Mouse (Mus musculus): Measurements from ENCODE around the gene Vmn1r172.
"Not testable (repeated sequence)": the region's sequence is repeated elsewhere in the genome, so short reads cannot be mapped to it uniquely, and the experiment has no call there.

Vmn1r172 gene

DNA sequence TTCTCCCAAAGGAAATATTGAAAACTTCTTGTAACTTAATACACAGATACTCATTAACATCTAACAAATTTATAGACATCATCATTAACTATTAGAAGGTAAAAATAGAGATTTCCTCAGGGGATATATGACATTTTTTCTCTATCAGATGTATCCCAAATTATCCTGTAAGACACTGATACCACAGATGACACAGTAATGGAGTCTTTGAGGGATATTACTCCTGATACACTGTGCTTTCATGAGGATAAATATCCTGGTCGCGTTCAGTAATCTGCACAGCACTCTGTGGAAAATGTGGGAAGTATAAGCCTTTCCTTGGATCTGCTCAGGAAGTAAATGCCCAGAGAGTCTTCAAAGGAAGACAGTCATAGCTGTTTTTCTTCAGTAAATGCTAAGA, at the start of gene Vmn1r172:
Gene Vmn1r172 (plus strand): TSS at position 301 of the 400 bp plus-strand sequence.
- no peak for DNase-seq

- no peak for DNase-seq
Measured at GRCm38 (mm10) chr7:23630422-23630821, 27.7 kb upstream of the Vmn1r172 start, which contains the start of gene Vmn1r171. Gene Vmn1r171 (plus strand): TSS chr7:23630722.

- not testable (repeated sequence) for DNase-seq
Measured at GRCm38 (mm10) chr7:23700403-23700802, 42.3 kb downstream of the Vmn1r172 start, which contains the start of gene Vmn1r173. Gene Vmn1r173 (plus strand): TSS chr7:23700703.

Measured in kidney, postnatal 25 days (tissue).